Mouse (Mus musculus) cerebellum, postnatal 25 days (tissue): ENCODE data around the gene Slbp.
A peak's percentile ranks its signal among the peaks of the same experiment; 100 is the strongest.

Source experiments
- DNase-seq, 2 experiments: peaks; one replicate each; pipeline ENCODE4 v3.0.0; 2021; ENCODE audit warnings: mixed read lengths in 2 of 2

Gene Slbp

GRCm38 (mm10) chr5:33651921-33652782 is at the start of gene Slbp:
Slbp (minus strand) TSS chr5:33652574.
- peak; percentile 96 to 97 for DNase-seq

DNA sequence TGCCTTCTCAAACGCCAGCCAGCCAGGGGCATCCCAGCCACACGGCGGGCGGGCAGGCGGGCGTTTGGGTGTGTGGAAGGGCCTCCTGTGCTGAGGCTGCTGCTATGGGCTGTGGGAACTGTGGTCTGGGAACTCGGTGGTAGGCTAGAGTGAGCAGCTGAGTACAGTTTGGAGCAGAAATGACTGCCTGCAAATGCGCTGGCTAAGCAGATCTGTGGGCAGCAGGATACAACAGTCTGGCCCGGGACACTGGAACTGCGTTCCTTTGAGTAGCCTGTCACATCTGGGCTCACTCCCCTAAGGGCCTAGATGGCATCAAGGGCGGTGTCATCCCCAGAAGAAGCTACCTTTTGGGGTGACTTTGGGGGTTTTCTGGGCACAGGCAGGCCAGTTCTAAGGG is 49.5 kb upstream of the Slbp start:
- no peak for DNase-seq

GRCm38 (mm10) chr5:33700010-33700409 is 47.6 kb upstream of the Slbp start:
- no peak for DNase-seq

DNA sequence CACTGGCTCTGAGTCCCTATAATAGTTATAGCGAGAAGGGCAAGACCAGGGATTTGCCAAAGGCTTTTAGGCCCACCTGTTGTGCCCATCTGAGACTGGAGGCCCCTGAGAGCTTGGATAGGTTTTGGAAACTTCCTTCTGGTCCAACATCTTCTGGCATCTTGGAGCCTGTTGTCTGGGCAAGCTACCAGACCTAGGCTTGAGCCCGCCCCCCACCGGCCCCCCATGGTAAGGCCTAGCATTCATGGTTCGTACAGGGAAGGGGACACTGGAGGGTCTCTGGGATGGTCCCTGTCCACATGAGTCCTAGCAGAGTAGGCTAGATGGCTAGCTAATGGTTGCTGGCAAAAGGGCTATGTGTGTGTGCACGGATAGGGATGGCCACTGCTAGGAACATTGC is 46.3 kb upstream of the Slbp start:
- DNase-seq = no peak

GRCm38 (mm10) chr5:33697947-33698512 is 45.7 kb upstream of the Slbp start:
- no peak for DNase-seq

DNA sequence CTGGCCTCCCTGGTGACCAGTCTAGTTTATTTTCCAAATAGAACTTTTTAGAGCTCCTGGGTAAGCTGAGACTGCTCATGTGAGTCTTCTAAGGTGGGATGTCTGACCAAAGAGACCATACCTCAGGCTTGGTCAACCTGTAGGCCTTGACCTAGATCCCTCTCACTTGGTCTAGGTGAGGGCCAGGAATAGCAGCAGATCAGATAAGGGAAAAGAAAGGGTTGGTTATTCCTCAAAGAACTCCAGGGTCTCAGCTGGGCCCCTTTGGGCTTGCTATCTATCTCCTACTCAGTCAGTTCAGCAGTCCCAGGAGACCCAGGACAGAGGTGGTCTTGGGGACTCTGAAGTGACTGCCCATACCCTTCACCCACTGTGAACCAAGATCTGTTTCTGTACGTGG is 45.2 kb upstream of the Slbp start:
- DNase-seq = no peak

- no peak for DNase-seq
These were observed 44.1 kb upstream of the Slbp start for GRCm38 (mm10) chr5:33696430-33696829.

GRCm38 (mm10) chr5:33695718-33696121 is 43.3 kb upstream of the Slbp start:
- no peak for DNase-seq

GRCm38 (mm10) chr5:33694848-33695717 is 42.7 kb upstream of the Slbp start:
- no peak for DNase-seq

DNA sequence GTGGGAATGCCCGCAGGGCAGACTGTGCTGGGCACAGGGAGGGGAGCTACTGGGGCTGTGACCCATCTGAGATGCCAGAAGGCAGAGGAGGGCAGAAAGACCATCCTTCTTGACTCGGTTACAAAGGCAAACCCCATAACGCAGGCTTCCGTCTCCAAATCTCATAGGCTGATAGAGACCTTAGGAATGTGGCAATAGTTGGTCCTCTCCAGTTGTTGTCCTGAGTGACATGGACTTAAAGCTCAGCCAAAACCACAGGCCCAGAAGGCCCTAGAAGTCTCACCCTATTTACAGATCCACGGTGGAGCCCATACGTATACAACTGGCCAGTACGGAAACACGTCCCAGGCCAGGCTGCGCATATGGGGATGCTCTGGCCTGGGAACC is 42.1 kb upstream of the Slbp start:
- DNase-seq = no peak

DNA sequence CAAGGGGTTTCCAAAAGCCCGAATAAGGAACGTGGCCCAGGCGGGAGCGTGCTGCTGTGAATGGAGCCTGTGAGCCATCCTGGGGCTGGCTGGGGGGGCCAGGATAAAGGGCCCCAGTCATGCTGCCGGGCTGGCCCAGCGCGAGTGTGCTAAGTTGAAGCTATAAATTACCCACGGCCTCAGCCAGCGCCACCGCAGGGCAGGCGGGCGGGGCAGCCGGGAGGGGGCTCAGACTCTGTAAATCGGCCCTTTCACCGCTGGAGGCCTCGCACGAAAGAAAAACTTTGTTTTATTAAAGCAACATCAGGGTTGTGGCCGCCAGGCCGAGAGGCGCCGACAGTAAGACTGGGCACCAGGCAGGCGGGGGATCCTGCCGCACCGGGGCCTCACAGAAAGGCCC is 40.0 kb upstream of the Slbp start:
- DNase-seq = no peak

DNA sequence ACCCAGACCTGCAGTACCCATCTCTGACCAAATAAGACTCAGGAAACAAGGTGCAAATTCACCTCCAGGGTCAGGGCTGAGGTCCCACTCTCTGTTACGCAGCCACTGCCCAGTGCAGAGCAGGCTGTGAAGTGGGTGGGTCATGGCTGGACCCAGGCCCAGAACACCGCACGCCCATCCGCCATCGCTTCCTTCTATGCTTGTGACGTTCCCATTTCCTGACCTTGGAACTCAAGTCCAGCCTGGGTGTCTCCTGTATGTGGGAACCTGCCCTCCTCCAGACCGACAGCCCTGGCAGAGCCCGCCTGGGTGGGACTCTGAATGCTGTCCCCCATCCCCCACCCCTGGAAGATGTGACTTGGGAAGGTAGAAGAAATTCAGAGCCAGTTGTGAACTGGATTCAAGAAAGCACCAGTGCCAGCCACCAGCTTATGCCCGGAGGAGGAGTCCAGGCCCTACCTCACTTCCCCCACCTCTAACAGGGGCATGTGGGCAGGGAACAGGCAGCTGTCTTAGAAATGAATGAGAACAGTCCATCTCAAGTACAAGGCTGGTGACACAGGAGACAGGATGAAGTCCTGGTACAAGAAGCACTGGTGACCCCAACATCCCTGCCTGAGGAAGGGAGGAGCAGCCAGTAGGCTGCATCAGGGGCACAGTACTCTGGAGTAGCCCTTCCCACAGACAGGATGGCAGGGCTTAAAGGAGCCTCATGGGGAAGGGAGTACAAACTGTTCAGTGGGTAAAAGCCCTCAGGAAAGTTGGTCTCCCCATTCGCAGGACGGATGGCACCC is 37.7 kb upstream of the Slbp start:
- no peak for DNase-seq

DNA sequence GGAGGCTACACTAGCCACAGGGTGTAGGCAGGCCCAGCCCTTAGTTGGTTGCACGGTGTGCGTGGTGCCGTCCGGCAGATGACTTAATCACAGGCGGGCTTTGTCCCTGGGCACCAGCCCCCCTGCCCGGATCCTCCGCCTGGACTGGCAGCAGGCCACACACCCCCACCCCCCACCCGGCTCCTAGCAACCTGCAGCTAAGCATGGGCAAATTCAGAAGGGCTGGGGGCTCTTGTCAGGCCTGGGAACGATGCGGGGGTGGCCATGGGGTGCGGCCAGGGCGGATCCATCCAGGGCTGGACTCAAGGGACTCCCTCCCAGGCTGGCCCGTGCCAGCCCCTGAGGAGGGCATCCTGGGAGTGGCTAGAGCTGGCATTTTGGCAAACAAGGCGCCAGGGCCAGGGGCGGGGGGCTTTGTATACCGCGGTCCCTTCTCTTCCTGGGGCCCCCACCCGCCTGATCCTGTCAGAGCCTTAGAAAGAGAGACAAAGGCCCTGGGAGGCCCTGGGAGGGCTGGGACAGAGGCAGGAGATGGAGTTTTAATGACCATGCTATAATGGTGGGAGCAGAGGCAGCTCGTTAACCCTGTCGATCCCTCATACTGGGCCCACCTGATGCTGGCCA is 37.0 kb upstream of the Slbp start:
- DNase-seq = no peak

GRCm38 (mm10) chr5:33688278-33689220 is 36.2 kb upstream of the Slbp start:
- DNase-seq = no peak

DNA sequence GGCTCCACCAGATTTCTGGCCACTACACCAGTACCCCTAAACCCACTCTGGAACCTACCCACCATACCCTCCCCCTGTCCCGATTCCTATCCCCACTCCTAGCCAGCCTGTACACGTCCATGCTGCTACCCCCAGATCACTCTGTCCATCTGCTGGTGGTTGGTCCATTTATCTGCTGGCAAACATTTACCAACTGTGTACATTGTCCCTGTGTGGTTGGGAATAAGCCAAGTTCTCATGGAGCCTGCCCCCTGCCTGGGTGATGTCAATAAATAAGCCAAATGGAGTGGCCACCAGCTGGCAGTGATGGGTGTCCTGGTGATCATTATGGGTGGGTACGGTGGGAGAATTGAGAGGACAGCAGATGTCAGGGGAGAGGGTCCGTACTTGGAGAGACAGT is 34.8 kb upstream of the Slbp start:
- DNase-seq = no peak

DNA sequence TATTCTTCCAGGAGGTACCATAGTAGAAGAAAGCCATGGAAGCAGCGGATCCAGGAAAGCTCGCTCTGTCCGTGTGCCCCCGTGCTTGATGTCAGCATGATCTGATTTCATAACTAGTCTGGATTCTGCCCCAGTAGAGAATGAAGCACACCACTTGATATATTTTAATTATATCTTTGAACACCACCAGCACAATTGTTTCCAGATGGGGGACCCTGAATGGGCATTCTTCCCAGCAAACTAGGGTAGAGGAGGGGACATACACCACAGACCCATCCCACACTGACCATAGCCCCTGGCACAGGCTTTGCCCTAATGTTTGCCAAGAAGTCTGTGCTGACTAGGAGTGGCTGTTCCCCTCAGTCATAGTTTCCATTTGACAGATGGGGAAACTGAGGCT is 32.6 kb upstream of the Slbp start:
- DNase-seq = no peak

- DNase-seq = peak in 1 of 2 experiments; percentile 37
These were observed 31.7 kb upstream of the Slbp start for GRCm38 (mm10) chr5:33683897-33684652.

- no peak for DNase-seq
These were observed 30.6 kb upstream of the Slbp start for GRCm38 (mm10) chr5:33682963-33683362.

DNA sequence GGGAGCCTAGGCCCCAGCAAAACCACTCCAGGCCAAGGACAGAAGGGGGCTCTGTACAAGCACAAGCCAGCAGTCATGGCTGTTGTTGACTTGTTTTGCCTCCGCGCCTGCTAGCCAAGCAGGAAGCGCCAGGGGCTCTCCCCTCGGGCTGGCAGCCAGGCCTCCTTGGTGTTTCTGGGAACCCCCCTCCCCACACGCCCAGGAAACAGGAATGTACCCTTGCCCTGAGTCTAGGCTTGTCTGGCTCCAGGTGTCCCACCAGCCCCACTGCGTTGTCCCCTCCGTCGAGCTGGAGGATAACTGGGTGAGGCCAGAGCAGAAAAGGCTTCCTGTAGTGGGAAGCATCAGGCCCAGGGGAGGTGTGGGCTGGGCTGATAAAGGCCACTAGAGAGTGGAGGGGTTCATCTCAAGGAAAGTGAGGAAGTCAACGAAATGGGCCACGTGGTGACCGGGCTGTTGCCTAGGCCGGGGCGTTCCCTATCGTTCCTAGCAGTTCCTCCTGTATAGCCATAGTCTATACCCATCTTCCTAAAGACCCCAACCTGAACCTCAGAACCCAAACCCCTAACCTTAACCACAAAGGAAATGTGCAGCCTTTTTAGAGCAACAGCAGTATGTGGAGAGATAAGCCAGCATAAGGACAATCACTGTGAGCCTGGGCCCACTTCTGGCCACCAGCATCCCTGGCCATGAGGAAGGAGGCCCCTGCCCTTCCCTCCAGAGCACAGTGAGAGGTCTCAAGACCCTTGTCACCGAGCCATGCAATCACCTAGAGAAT is 29.4 kb upstream of the Slbp start:
- DNase-seq = no peak
